Mouse (Mus musculus) hindbrain, embryonic 10.5 days (tissue): ENCODE results near the gene Klk1b22. TPM values are rescaled to one million over a fixed set of nuclear protein-coding genes. Genes with fewer than 3 reads are reported as not detected.
"Not testable (repeated sequence)": the region's sequence is repeated elsewhere in the genome, so short reads cannot be mapped to it uniquely, and the experiment has no call there.

Experiments used
- DNase-seq: peaks from one replicate; pipeline ENCODE4 v3.0.0-alpha.2; 2017; ENCODE audit warnings: low spot score
- H3K27ac ChIP-seq: fragments of 300-500 bp; sonication (generic); 2 replicates; pipeline ENCODE4 v1.5.1; 2016; ENCODE audit warnings: mild to moderate bottlenecking, moderate library complexity
- H3K27me3 ChIP-seq: fragments of 300-500 bp; sonication (generic); 2 replicates; pipeline ENCODE4 v1.6.1; 2016; ENCODE audit warnings: mild to moderate bottlenecking; ENCODE audit not compliant: poor library complexity, insufficient read depth, severe bottlenecking
- H3K36me3 ChIP-seq: fragments of 300-500 bp; sonication (generic); 2 replicates; pipeline ENCODE4 v1.6.1; 2016; ENCODE audit warnings: mild to moderate bottlenecking, moderate library complexity
- H3K4me1 ChIP-seq: fragments of 300-500 bp; sonication (generic); replicated peaks from 2 replicates; pipeline ENCODE4 v1.6.1; 2016; ENCODE audit warnings: mild to moderate bottlenecking
- H3K4me3 ChIP-seq: fragments of 300-500 bp; sonication (generic); 2 replicates; pipeline ENCODE4 v1.5.1; 2016; ENCODE audit warnings: mild to moderate bottlenecking, moderate library complexity
- H3K9me3 ChIP-seq: fragments of 300-500 bp; sonication (generic); 2 replicates; pipeline ENCODE4 v1.6.1; 2016; ENCODE audit warnings: mild to moderate bottlenecking, moderate library complexity
- WGBS: fragments of 180-500 bp; shearing (Covaris S2); methylation state at CpG from one replicate; pipeline ENCODE4 v1.1.7; 2016; 5-methylcytosine and 5-hydroxymethylcytosine counted together
- polyA plus RNA-seq: library from polyadenylated mRNA; unstranded; fragments of >200 nt; fragmentation: Nextera tagmentation; extraction: Ambion mirVana; gene quantifications from 2 replicates; pipeline ENCODE4 v1.2.1, GENCODE M21; 2016

Gene Klk1b22
- polyA plus RNA-seq: not detected in 2 replicates

GRCm38 (mm10) chr7:44112373-44112772 is at the start of gene Klk1b22:
TSS of gene Klk1b22 (plus strand) at chr7:44112673.
- DNase-seq: no peak
- Histone ChIP-seq H3K36me3 (no peaks in the 10 kb centered on the region), H3K4me1 (no peaks in the 10 kb centered on the region), H3K9me3 (no peaks in the 10 kb centered on the region), H3K4me3 (no peak within 1 kb of the TSS), H3K27ac (no peak within 1 kb of the TSS), H3K27me3 (no peaks in the 10 kb centered on the region)
- 70% methylated on average over 4 of the region's 4 CpGs for WGBS

- Histone ChIP-seq H3K4me1 (no peaks in the 10 kb centered on the region), H3K27me3 (no peaks in the 10 kb centered on the region), H3K9me3 (no peaks in the 10 kb centered on the region), H3K4me3 (no peak overlapping the region), H3K27ac (no peak overlapping the region), H3K36me3 (no peaks in the 10 kb centered on the region)
- 83% methylated on average over 2 of the region's 2 CpGs for WGBS
- no peak for DNase-seq
Observed at GRCm38 (mm10) chr7:44072117-44072516, 40.4 kb upstream of the Klk1b22 start.

GRCm38 (mm10) chr7:44077703-44078102 is 34.8 kb upstream of the Klk1b22 start:
- peaks cover 12% of the 10 kb centered on the region; the same call in 1 of the 2 replicates for H3K9me3 ChIP-seq
- no peak for DNase-seq
- H3K4me1 ChIP-seq: no peaks in the 10 kb centered on the region
- no peaks in the 10 kb centered on the region for H3K36me3 ChIP-seq
- no peak overlapping the region for H3K4me3 ChIP-seq
- H3K27ac ChIP-seq: no peak overlapping the region
- 79% methylated on average over 1 of the region's 1 CpGs for WGBS
- H3K27me3 ChIP-seq: no peaks in the 10 kb centered on the region

DNA sequence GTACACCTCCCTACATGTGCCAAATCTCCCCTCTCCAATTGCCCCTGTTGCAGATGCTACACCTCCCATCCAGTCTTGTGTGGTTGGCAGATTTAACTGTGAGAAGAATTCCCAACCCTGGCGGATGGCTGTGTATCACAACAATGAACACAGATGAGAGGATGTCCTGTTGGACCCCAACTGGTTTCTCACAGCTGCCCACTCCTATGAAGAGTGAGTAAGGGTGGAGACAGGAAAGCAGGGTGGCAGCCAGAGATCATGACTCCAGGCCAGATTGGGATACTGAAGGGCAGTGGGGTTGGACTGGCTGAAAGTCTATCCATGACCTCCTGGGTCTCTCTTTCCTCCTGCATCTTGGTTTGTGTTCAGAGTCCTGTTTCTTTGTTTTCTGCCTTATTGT is 16.4 kb upstream of the Klk1b22 start:
- Histone ChIP-seq H3K36me3 (no peaks in the 10 kb centered on the region), H3K27ac (no peak overlapping the region), H3K9me3 (no peaks in the 10 kb centered on the region), H3K27me3 (no peaks in the 10 kb centered on the region), H3K4me3 (no peak overlapping the region), H3K4me1 (no peaks in the 10 kb centered on the region)
- no peak for DNase-seq
- 85% methylated on average over 1 of the region's 1 CpGs for WGBS

- not testable (repeated sequence) for H3K4me3 ChIP-seq, H3K9me3 ChIP-seq, DNase-seq, H3K27ac ChIP-seq, H3K4me1 ChIP-seq, H3K36me3 ChIP-seq, H3K27me3 ChIP-seq
- 85% methylated on average over 3 of the region's 3 CpGs for WGBS
Observed at GRCm38 (mm10) chr7:44102028-44102427, 10.4 kb upstream of the Klk1b22 start, which contains the start of gene Klk1b21. TSS of gene Klk1b21 (plus strand) at chr7:44102328.

GRCm38 (mm10) chr7:44123445-44123844 is 11.0 kb downstream of the Klk1b22 start:
- no peaks in the 10 kb centered on the region for H3K27me3 ChIP-seq
- DNase-seq: no peak
- no peak overlapping the region for H3K27ac ChIP-seq
- H3K36me3 ChIP-seq: no peaks in the 10 kb centered on the region
- H3K4me3 ChIP-seq: no peak overlapping the region
- WGBS: 96% methylated on average over 6 of the region's 6 CpGs
- H3K4me1 ChIP-seq: no peaks in the 10 kb centered on the region
- 0 out of 2 replicates have a peak, but pooled peaks cover 2% of the 10 kb centered on the region for H3K9me3 ChIP-seq

GRCm38 (mm10) chr7:44136467-44136866 is 24.0 kb downstream of the Klk1b22 start, which contains the start of gene Klk1b16:
TSS of gene Klk1b16 (plus strand) at chr7:44136767.
- H3K4me3 ChIP-seq: no peak within 1 kb of the TSS
- DNase-seq: no peak
- no peaks in the 10 kb centered on the region for H3K36me3 ChIP-seq

More at GRCm38 (mm10) chr7:44136467-44136866, 24.0 kb downstream of the Klk1b22 start, which contains the start of gene Klk1b16:
- WGBS: 95% methylated on average over 3 of the region's 3 CpGs
- no peak within 1 kb of the TSS for H3K27ac ChIP-seq
- no peaks in the 10 kb centered on the region for H3K4me1 ChIP-seq
- H3K27me3 ChIP-seq: no peaks in the 10 kb centered on the region
- H3K9me3 ChIP-seq: no peaks in the 10 kb centered on the region

Other genes starting within 250 kb of the Klk1b22 start
- gene Klk4, start 231.5 kb upstream of the Klk1b22 start, polyA plus RNA-seq: 0.41 TPM in 1 of 2 replicates, not detected in the other
- not detected in 2 replicates for gene Klk15, start 178.9 kb upstream of the Klk1b22 start, polyA plus RNA-seq
- gene Klk1b8, start 162.0 kb upstream of the Klk1b22 start, polyA plus RNA-seq: not detected in 2 replicates
- not detected in 2 replicates for gene Klk1b1, start 145.9 kb upstream of the Klk1b22 start, polyA plus RNA-seq
- gene Klk1b9, start 136.6 kb upstream of the Klk1b22 start, polyA plus RNA-seq: not detected in 2 replicates
- gene Klk1b11, start 116.8 kb upstream of the Klk1b22 start, polyA plus RNA-seq: not detected in 2 replicates
- gene Klk1b26, start 100.5 kb upstream of the Klk1b22 start, polyA plus RNA-seq: not detected in 2 replicates
- not detected in 2 replicates for gene Klk1b27, start 60.4 kb upstream of the Klk1b22 start, polyA plus RNA-seq
- not detected in 2 replicates for gene Klk1b21, start 10.3 kb upstream of the Klk1b22 start, polyA plus RNA-seq
- not detected in 2 replicates for gene Klk1b16, start 24.1 kb downstream of the Klk1b22 start, polyA plus RNA-seq
- not detected in 2 replicates for gene Klk1b24, start 75.6 kb downstream of the Klk1b22 start, polyA plus RNA-seq
- gene Klk1b3, start 85.5 kb downstream of the Klk1b22 start, polyA plus RNA-seq: not detected in 2 replicates
- not detected in 2 replicates for gene Klk1b4, start 94.8 kb downstream of the Klk1b22 start, polyA plus RNA-seq
- gene Klk1b5, start 103.3 kb downstream of the Klk1b22 start, polyA plus RNA-seq: not detected in 2 replicates
- gene Klk1, start 112.7 kb downstream of the Klk1b22 start, polyA plus RNA-seq: not detected in 2 replicates
- 0.10 TPM in 1 of 2 replicates, not detected in the other for gene Gm36864, start 123.5 kb downstream of the Klk1b22 start, polyA plus RNA-seq
- gene 1700028J19Rik, start 134.0 kb downstream of the Klk1b22 start, polyA plus RNA-seq: 1.0 and 1.5 TPM in 2 replicates
- 173 and 174 TPM in 2 replicates for gene 2410002F23Rik, start 134.0 kb downstream of the Klk1b22 start, polyA plus RNA-seq
- gene Acp4, start 144.7 kb downstream of the Klk1b22 start, polyA plus RNA-seq: 0.09 and 0.12 TPM in 2 replicates
- not detected in 2 replicates for gene Gm15517, start 148.8 kb downstream of the Klk1b22 start, polyA plus RNA-seq
- gene Clec11a, start 194.2 kb downstream of the Klk1b22 start, polyA plus RNA-seq: 1.8 and 2.1 TPM in 2 replicates
- 1.2 and 4.6 TPM in 2 replicates for gene Shank1, start 197.6 kb downstream of the Klk1b22 start, polyA plus RNA-seq